Mouse (Mus musculus) neural tube, embryonic 12.5 days (tissue): Measurements from ENCODE around the gene Rtn4r. TPM values are rescaled to one million over a fixed set of nuclear protein-coding genes. Genes with fewer than 3 reads are reported as not detected.

Source experiments
- microRNA-seq: library from miRNA; unstranded; fragments of <30 nt; microRNA quantifications from one replicate; pipeline ENCODE4, GENCODE M21; 2017
- polyA plus RNA-seq: library from polyadenylated mRNA; unstranded; fragments of >200 nt; fragmentation: Nextera tagmentation; extraction: Ambion mirVana; gene quantifications from 2 replicates; pipeline ENCODE4 v1.2.1, GENCODE M21; 2016

Gene Rtn4r
- polyA plus RNA-seq, 1 experiment from 2014 or later = 16.5 TPM

Small RNAs within 50 kb of the gene (microRNA-seq; reads per million reads assigned to microRNA genes)
- gene Mir6366 = not detected

Other genes with a start within 250 kb of the Rtn4r start
- 0.43 and 0.63 TPM in 2 replicates for gene Gm20518, start 236.0 kb upstream of the Rtn4r start, polyA plus RNA-seq
- gene Tssk1, start 233.4 kb upstream of the Rtn4r start, polyA plus RNA-seq = 0.10 TPM in 2 replicates
- gene Dgcr2, start 229.1 kb upstream of the Rtn4r start, polyA plus RNA-seq = 96.7 and 101 TPM in 2 replicates
- not detected in 2 replicates for gene Tssk2, start 229.0 kb upstream of the Rtn4r start, polyA plus RNA-seq
- gene Ess2, start 216.3 kb upstream of the Rtn4r start, polyA plus RNA-seq = 52.1 and 54.6 TPM in 2 replicates
- not detected in 2 replicates for gene Gsc2, start 212.6 kb upstream of the Rtn4r start, polyA plus RNA-seq
- gene Slc25a1, start 199.4 kb upstream of the Rtn4r start, polyA plus RNA-seq = 156 and 162 TPM in 2 replicates
- not detected in 2 replicates for gene Vpreb2, start 147.2 kb upstream of the Rtn4r start, polyA plus RNA-seq
- gene Dgcr6, start 74.8 kb upstream of the Rtn4r start, polyA plus RNA-seq = 162 and 171 TPM in 2 replicates
- gene Prodh, start 37.4 kb upstream of the Rtn4r start, polyA plus RNA-seq = 6.3 and 7.1 TPM in 2 replicates
- not detected in 2 replicates for gene Ccdc188, start 90.2 kb downstream of the Rtn4r start, polyA plus RNA-seq
- gene Zdhhc8, start 107.5 kb downstream of the Rtn4r start, polyA plus RNA-seq = 16.7 and 17.7 TPM in 2 replicates
- gene Trmt2a, start 121.0 kb downstream of the Rtn4r start, polyA plus RNA-seq = 95.4 and 106 TPM in 2 replicates
- gene Ranbp1, start 121.1 kb downstream of the Rtn4r start, polyA plus RNA-seq = 701 and 706 TPM in 2 replicates
- 2.8 and 4.7 TPM in 2 replicates for gene Gm49776, start 130.7 kb downstream of the Rtn4r start, polyA plus RNA-seq
- 36.7 and 37.4 TPM in 2 replicates for gene Dgcr8, start 161.6 kb downstream of the Rtn4r start, polyA plus RNA-seq
- 59.1 and 60.0 TPM in 2 replicates for gene Tango2, start 220.5 kb downstream of the Rtn4r start, polyA plus RNA-seq
- gene Arvcf, start 220.5 kb downstream of the Rtn4r start, polyA plus RNA-seq = 114 and 118 TPM in 2 replicates